8 mouse cellular contexts compared by ENCODE assay signal in genomic region chr9:92541977-92542561, GRCm38 (mm10). TPM values are rescaled to one million over a fixed set of nuclear protein-coding genes. Genes with fewer than 3 reads are reported as not detected.
DNase-seq lines count a peak whose midpoint lies in the region; ATAC-seq and TF ChIP-seq lines count a peak whose summit lies in the region.

TSS of gene Plod2 (plus strand) at chr9:92542223.

- H3K27me3 ChIP-seq in G1E (ENCODE audit: insufficient read depth, low read length) = no peaks in the 10 kb centered on the region
- H3K27me3 ChIP-seq in forebrain, embryonic 15.5 days = no peaks in the 10 kb centered on the region
- no peaks in the 10 kb centered on the region for H3K27me3 ChIP-seq in lung, postnatal 0 days (replicated peaks; ENCODE audit: insufficient read depth, low read length)

- peak within 1 kb of the TSS; percentile 87 for H3K4me2 ChIP-seq in forebrain, embryonic 15.5 days (replicated peaks)
- peak within 1 kb of the TSS; percentile 92 for H3K4me2 ChIP-seq in lung, postnatal 0 days (replicated peaks; ENCODE audit: low read depth, low read length)

- H3K4me1 ChIP-seq in G1E (ENCODE audit: insufficient read depth, low read depth, low read length) = peaks cover 24% of the 10 kb centered on the region
- H3K4me1 ChIP-seq in forebrain, embryonic 15.5 days = peaks cover 18% of the 10 kb centered on the region
- peaks cover 4% of the 10 kb centered on the region; the same call in 1 of the 2 replicates for H3K4me1 ChIP-seq in lung, postnatal 0 days (ENCODE audit: insufficient read depth, low read depth, low read length)

- peak within 1 kb of the TSS; percentile 81 for H3K4me3 ChIP-seq in G1E (ENCODE audit: low read depth, low read length)
- peak within 1 kb of the TSS; percentile 78 for H3K4me3 ChIP-seq in forebrain, embryonic 15.5 days
- H3K4me3 ChIP-seq in lung, postnatal 0 days (ENCODE audit: low read depth, low read length) = peak within 1 kb of the TSS; percentile 75

- TF ChIP-seq EP300 in lung, postnatal 0 days (IDR thresholded peaks at IDR 0.05) = no peak; the same call in 1 of the 2 replicates

- intact Hi-C loops in heart, postnatal 10 days (cut with DNase I) = loop anchor here (5.0 kb wide), 1 partner anchor 35 kb away; no protein-coding TSS in a partner anchor

- no peaks in the 10 kb centered on the region for H3K9me3 ChIP-seq in G1E (replicated peaks)
- no peaks in the 10 kb centered on the region for H3K9me3 ChIP-seq in forebrain, embryonic 15.5 days
- no peaks in the 10 kb centered on the region for H3K9me3 ChIP-seq in lung, postnatal 0 days (ENCODE audit: low read length)

- DNase-seq in G1E (ENCODE audit: low spot score) = peak; percentile 73
- peak; percentile 26 for DNase-seq in cerebellum, adult 11 months
- DNase-seq in heart, postnatal 10 days = peak; percentile 82 to 83
- peak; percentile 79 to 87 for DNase-seq in kidney, postnatal 36 days
- DNase-seq in lung, postnatal 0 days (ENCODE audit: low spot score) = peak; percentile 88
- DNase-seq in ovary, postnatal 10 days (ENCODE audit: low spot score) = peak; percentile 66
- DNase-seq in thymus, postnatal 14 days = peak; percentile 78

- peak within 1 kb of the TSS; percentile 79 for H3K27ac ChIP-seq in forebrain, embryonic 15.5 days (replicated peaks)
- H3K27ac ChIP-seq in lung, postnatal 0 days (ENCODE audit: low read length) = peak within 1 kb of the TSS; percentile 85

- WGBS in forebrain, embryonic 15.5 days = under 1% methylated on average over 67 of the region's 67 CpGs
- 3% methylated on average over 47 of the region's 67 CpGs for WGBS in lung, postnatal 0 days

- peak within 1 kb of the TSS; percentile 82 for H3K9ac ChIP-seq in forebrain, embryonic 15.5 days (replicated peaks)
- H3K9ac ChIP-seq in lung, postnatal 0 days (replicated peaks; ENCODE audit: low read depth) = peak within 1 kb of the TSS; percentile 65

- peak; percentile 59 for ATAC-seq in G1E (ENCODE audit: extremely low read depth, insufficient number of reproducible peaks, low FRiP score, poor library complexity, severe bottlenecking)
- ATAC-seq in forebrain, embryonic 15.5 days (replicated peaks) = peak; percentile 94
- peak; percentile 92 for ATAC-seq in lung, postnatal 0 days

- no peak for TF ChIP-seq CTCF in G1E (IDR thresholded peaks at IDR 0.05; ENCODE audit: low read depth, low read length)
- no peak for TF ChIP-seq CTCF in lung, postnatal 0 days (IDR thresholded peaks at IDR 0.05)

- peaks cover 17% of the 10 kb centered on the region for H3K36me3 ChIP-seq in G1E (replicated peaks)
- no peaks in the 10 kb centered on the region for H3K36me3 ChIP-seq in forebrain, embryonic 15.5 days
- H3K36me3 ChIP-seq in lung, postnatal 0 days (ENCODE audit: insufficient read depth, low read length) = no peaks in the 10 kb centered on the region

RNA-seq across cellular contexts. Expression of gene Plod2, which starts in this region (rescaled TPM):
- total RNA-seq in G1E (2014; fragmentation: Nextera tagmentation) (155 and 157 TPM in 2 replicates), G1E (2017) (108 and 123 TPM in 2 replicates)
- 4.0 and 4.9 TPM in 2 replicates for polyA plus RNA-seq in G1E (2012)
- 8.6 and 10.8 TPM in 2 replicates for polyA plus RNA-seq in forebrain, embryonic 15.5 days (2015; fragmentation: Nextera tagmentation; extraction: Ambion mirVana)
- 10 to 100 TPM; 22.8 to 23.9 TPM for total RNA-seq in heart, postnatal 10 days (2021)
- polyA plus RNA-seq in lung, postnatal 0 days (2015; fragmentation: Nextera tagmentation; extraction: Ambion mirVana) = 15.7 and 16.3 TPM in 2 replicates

Comparison
In these comparisons a context has a peak if more than half of its experiments do, and no peak if none do; other contexts are left out.
1. Peak in every context shown above with its lines: DNase-seq, ATAC-seq, H3K4me3 ChIP-seq and H3K27ac ChIP-seq.
2. RNA of gene Plod2 (total RNA-seq): 108 to 157 TPM in G1E; 22.8 to 23.9 TPM in heart, postnatal 10 days; every median in the first group is over 4 times any median in the second.
3. DNase-seq: peak in every context shown above with its lines; median percentile 88 in lung, postnatal 0 days; 83 in kidney, postnatal 36 days; 82 in heart, postnatal 10 days; 78 in thymus, postnatal 14 days; 73 in G1E; 66 in ovary, postnatal 10 days; 26 in cerebellum, adult 11 months.